Mouse (Mus musculus) bone marrow, adult 2 months (tissue): Measurements from ENCODE around the gene Tnik. TPM values are rescaled to one million over a fixed set of nuclear protein-coding genes. Genes with fewer than 3 reads are reported as not detected.

Experiments
- H3K27ac ChIP-seq: fragments of 200-500 bp; 2 replicates; pipeline ENCODE4 v1.5.1; 2012; ENCODE audit warnings: low read depth, mild to moderate bottlenecking, control low read depth, inconsistent platforms, low read length; ENCODE audit not compliant: control insufficient read depth, poor library complexity, insufficient read depth
- H3K4me1 ChIP-seq: fragments of 200-500 bp; 2 replicates; pipeline ENCODE4 v1.6.1; 2011; ENCODE audit warnings: low read length; ENCODE audit not compliant: control insufficient read depth, insufficient read depth
- H3K4me3 ChIP-seq: fragments of 200-500 bp; replicated peaks from 2 replicates; pipeline ENCODE3; 2011; ENCODE audit warnings: mild to moderate bottlenecking, low read depth, low read length, control low read depth; ENCODE audit not compliant: control insufficient read depth
- CTCF ChIP-seq: fragments of 200-500 bp; IDR thresholded peaks from 2 replicates; pipeline ENCODE4 v1.5.1; 2011; ENCODE audit warnings: low read length, control low read depth; ENCODE audit not compliant: control insufficient read depth, insufficient read depth
- POLR2A ChIP-seq: fragments of 200-500 bp; IDR thresholded peaks from 2 replicates; pipeline ENCODE4 v1.6.1; 2011; ENCODE audit warnings: low read depth, mild to moderate bottlenecking, control low read depth, low read length, borderline replicate concordance; ENCODE audit not compliant: control insufficient read depth
- WGBS: fragments of 180-500 bp; shearing (Covaris S2); methylation state at CpG from one replicate; pipeline ENCODE4 v1.1.7; 2018; 5-methylcytosine and 5-hydroxymethylcytosine counted together
- polyA plus RNA-seq: library from polyadenylated mRNA; stranded (reverse); fragments of >200 nt; gene quantifications from 2 replicates; pipeline ENCODE4 v1.2.4, GENCODE M21; 2011; ENCODE audit warnings: low replicate concordance; ENCODE audit not compliant: missing spikeins, insufficient read depth, insufficient read length

Tnik gene
- polyA plus RNA-seq, 1 experiment, result 25.8 TPM

GRCm38 (mm10) chr3:28415986-28416385 is 153.0 kb downstream of the Tnik start:
- TF ChIP-seq CTCF (no peak), POLR2A (no peak)
- Histone ChIP-seq H3K4me3 (no peak overlapping the region), H3K4me1 (no peaks in the 10 kb centered on the region), H3K27ac (no peak overlapping the region)
- WGBS, result 69% methylated on average over 2 of the region's 2 CpGs

GRCm38 (mm10) chr3:28417091-28417715 is 154.2 kb downstream of the Tnik start:
- no peak for TF ChIP-seq POLR2A
- no peak for TF ChIP-seq CTCF
- no peak overlapping the region for H3K27ac ChIP-seq
- H3K4me3 ChIP-seq, result no peak overlapping the region
- no peaks in the 10 kb centered on the region for H3K4me1 ChIP-seq
- 76% methylated on average over 5 of the region's 5 CpGs for WGBS

- Histone ChIP-seq H3K4me3 (no peak overlapping the region), H3K4me1 (no peaks in the 10 kb centered on the region), H3K27ac (no peak overlapping the region)
- WGBS, result 78% methylated on average over 6 of the region's 6 CpGs
- TF ChIP-seq POLR2A (no peak), CTCF (no peak)
These were observed 157.2 kb downstream of the Tnik start for GRCm38 (mm10) chr3:28420194-28420593.

- Histone ChIP-seq H3K4me1 (no peaks in the 10 kb centered on the region), H3K4me3 (no peak overlapping the region), H3K27ac (no peak overlapping the region)
- TF ChIP-seq POLR2A (no peak), CTCF (no peak)
- WGBS, result 56% methylated on average over 3 of the region's 3 CpGs
These were observed 157.7 kb downstream of the Tnik start for GRCm38 (mm10) chr3:28420698-28421097.

- Histone ChIP-seq H3K27ac (no peak overlapping the region), H3K4me3 (no peak overlapping the region), H3K4me1 (no peaks in the 10 kb centered on the region)
- 80% methylated on average over 6 of the region's 6 CpGs for WGBS
- TF ChIP-seq CTCF, result no peak
- no peak for TF ChIP-seq POLR2A
These were observed 158.8 kb downstream of the Tnik start for GRCm38 (mm10) chr3:28421798-28422197.

GRCm38 (mm10) chr3:28422221-28422620 is 159.2 kb downstream of the Tnik start:
- WGBS, result 96% methylated on average over 1 of the region's 1 CpGs
- TF ChIP-seq POLR2A, result no peak
- TF ChIP-seq CTCF, result no peak
- no peak overlapping the region for H3K4me3 ChIP-seq
- no peak overlapping the region for H3K27ac ChIP-seq
- no peaks in the 10 kb centered on the region for H3K4me1 ChIP-seq

GRCm38 (mm10) chr3:28425911-28426310 is 162.9 kb downstream of the Tnik start:
- TF ChIP-seq POLR2A (no peak), CTCF (no peak)
- 75% methylated on average over 6 of the region's 6 CpGs for WGBS
- H3K4me1 ChIP-seq, result no peaks in the 10 kb centered on the region

GRCm38 (mm10) chr3:28431459-28431858 is 168.4 kb downstream of the Tnik start:
- TF ChIP-seq CTCF, result no peak
- no peak for TF ChIP-seq POLR2A
- no peaks in the 10 kb centered on the region for H3K4me1 ChIP-seq
- no peak overlapping the region for H3K4me3 ChIP-seq
- no peak overlapping the region for H3K27ac ChIP-seq
- WGBS, result 85% methylated on average over 2 of the region's 2 CpGs

More at GRCm38 (mm10) chr3:28425911-28426310, 162.9 kb downstream of the Tnik start:
- H3K4me3 ChIP-seq, result no peak overlapping the region
- H3K27ac ChIP-seq, result no peak overlapping the region

- Histone ChIP-seq H3K27ac (no peak overlapping the region), H3K4me3 (no peak overlapping the region), H3K4me1 (no peaks in the 10 kb centered on the region)
- WGBS, result 81% methylated on average over 5 of the region's 5 CpGs
- no peak for TF ChIP-seq POLR2A
- no peak for TF ChIP-seq CTCF
These were observed 169.3 kb downstream of the Tnik start for GRCm38 (mm10) chr3:28432321-28432720.

- TF ChIP-seq CTCF, result no peak
- TF ChIP-seq POLR2A, result no peak
- 91% methylated on average over 5 of the region's 5 CpGs for WGBS
- Histone ChIP-seq H3K4me3 (no peak overlapping the region), H3K27ac (no peak overlapping the region), H3K4me1 (no peaks in the 10 kb centered on the region)
These were observed 172.5 kb downstream of the Tnik start for GRCm38 (mm10) chr3:28435478-28435877.
